ENCODE assay signal across 18 mouse cellular contexts in genomic region chr7:109454856-109455255, GRCm38 (mm10). TPM values are rescaled to one million over a fixed set of nuclear protein-coding genes. Genes with fewer than 3 reads are reported as not detected.
DNase-seq lines count a peak whose midpoint lies in the region; ATAC-seq lines count a peak whose summit lies in the region.
"Had no signal": no experiment of that assay in that cellular context is flagged by ENCODE, and none has a peak within 500 bp of the region (broad histone marks: within the 10 kb centered on the region; RNA-seq: fewer than 3 reads in every experiment).

No protein-coding gene starts in this region.

- no peaks in the 10 kb centered on the region for H3K36me3 ChIP-seq in heart, embryonic 11.5 days (ENCODE audit: control insufficient read depth, insufficient read depth, low read length)
- H3K36me3 ChIP-seq: embryonic facial prominence, embryonic 13.5 days; embryonic facial prominence, embryonic 15.5 days; forebrain, embryonic 10.5 days; forebrain, embryonic 12.5 days had no signal

- H3K27me3 ChIP-seq in heart, embryonic 11.5 days (ENCODE audit: control insufficient read depth, insufficient read depth, low read length) = no peaks in the 10 kb centered on the region
- H3K27me3 ChIP-seq: embryonic facial prominence, embryonic 13.5 days; embryonic facial prominence, embryonic 15.5 days; forebrain, embryonic 12.5 days had no signal

- no peak for ATAC-seq in heart, embryonic 11.5 days (replicated peaks; ENCODE audit: insufficient number of reproducible peaks, low FRiP score, low TSS enrichment)
- ATAC-seq: forebrain, embryonic 14.5 days; forebrain, embryonic 16.5 days had no signal

- H3K4me3 ChIP-seq in heart, embryonic 11.5 days (ENCODE audit: low read depth, low read length) = no peak overlapping the region
- H3K4me3 ChIP-seq: embryonic facial prominence, embryonic 13.5 days; embryonic facial prominence, embryonic 15.5 days; erythroblast, embryonic 14.5 days; forebrain, embryonic 10.5 days; forebrain, embryonic 12.5 days had no signal

- WGBS in heart, embryonic 11.5 days (ENCODE audit: insufficient replicate concordance) = 86% methylated on average over 9 of the region's 9 CpGs

- DNase-seq in cerebellum, postnatal 10 days = peak; percentile 45 to 61
- DNase-seq in cerebellum, adult 9-10 months = no peak
- DNase-seq in cerebellum, postnatal 25 days = peak; percentile 58 to 62
- DNase-seq in cerebellum, adult 11 months = no peak
- peak; percentile 75 for DNase-seq in heart, adult 11 months
- DNase-seq: adrenal gland, adult 2 months; adrenal gland, postnatal 10 days; adrenal gland, postnatal 25 days; cerebellum, adult 18-20 months; embryo, embryonic 11 days had no signal

- H3K4me2 ChIP-seq in heart, embryonic 11.5 days = no peak overlapping the region
- H3K4me2 ChIP-seq: embryonic facial prominence, embryonic 13.5 days; embryonic facial prominence, embryonic 15.5 days; forebrain, embryonic 12.5 days had no signal

- H3K27ac ChIP-seq in heart, embryonic 11.5 days (ENCODE audit: low read depth, low read length) = no peak overlapping the region
- H3K27ac ChIP-seq: embryonic facial prominence, embryonic 13.5 days; embryonic facial prominence, embryonic 15.5 days; forebrain, embryonic 12.5 days had no signal

- H3K9me3 ChIP-seq in heart, embryonic 11.5 days (replicated peaks; ENCODE audit: control insufficient read depth, low read length) = no peaks in the 10 kb centered on the region
- H3K9me3 ChIP-seq: embryonic facial prominence, embryonic 13.5 days; embryonic facial prominence, embryonic 15.5 days; forebrain, embryonic 10.5 days; forebrain, embryonic 12.5 days had no signal

- H3K9ac ChIP-seq in heart, embryonic 11.5 days (ENCODE audit: low read depth, low read length) = no peak overlapping the region
- H3K9ac ChIP-seq: embryonic facial prominence, embryonic 13.5 days; embryonic facial prominence, embryonic 15.5 days; forebrain, embryonic 12.5 days had no signal

- peaks cover 4% of the 10 kb centered on the region; the same call in 1 of the 2 replicates for H3K4me1 ChIP-seq in heart, embryonic 11.5 days (ENCODE audit: control insufficient read depth, insufficient read depth, low read length)
- H3K4me1 ChIP-seq: embryonic facial prominence, embryonic 13.5 days; embryonic facial prominence, embryonic 15.5 days had no signal

RNA-seq across cellular contexts. Expression of gene Stk33, which starts 16.0 kb away (rescaled TPM):
- 0.19 and 0.21 TPM in 2 replicates for polyA plus RNA-seq in heart, embryonic 11.5 days (2014; fragmentation: Nextera tagmentation; extraction: Ambion mirVana)
- polyA plus RNA-seq: erythroblast, embryonic 14.5 days had no signal

RNA-seq across cellular contexts. Expression of gene Trim66, which starts 53.1 kb away (rescaled TPM):
- 0.03 and 0.04 TPM in 2 replicates for polyA plus RNA-seq in heart, embryonic 11.5 days (2014; fragmentation: Nextera tagmentation; extraction: Ambion mirVana)
- polyA plus RNA-seq: erythroblast, embryonic 14.5 days had no signal

Comparison
In these comparisons a context has a peak if more than half of its experiments do, and no peak if none do; other contexts are left out.
1. DNase-seq: peak in cerebellum, postnatal 10 days (2 of 2), cerebellum, postnatal 25 days (2 of 2) and heart, adult 11 months (single experiment); none in cerebellum, adult 9-10 months (single experiment) and cerebellum, adult 11 months (single experiment).